Mouse (Mus musculus) forebrain, embryonic 11.5 days (tissue): ENCODE data around the gene Pitpna. TPM values are rescaled to one million over a fixed set of nuclear protein-coding genes. Genes with fewer than 3 reads are reported as not detected.

ENCODE experiments used
- ATAC-seq: fragments of 200-750 bp; cut with Nextera tagmentation; replicated peaks from 2 replicates; pipeline ENCODE4 v1.8.0; 2017; ENCODE audit warnings: moderate TSS enrichment; ENCODE audit not compliant: low FRiP score
- DNase-seq: peaks from one replicate; pipeline ENCODE4 v3.0.0-alpha.2; 2017; ENCODE audit warnings: low spot score
- H3K27ac ChIP-seq: fragments of 300-500 bp; sonication (generic); 2 replicates; pipeline ENCODE4 v1.5.1; 2014; ENCODE audit warnings: low read depth, low read length
- H3K27me3 ChIP-seq: fragments of 300-500 bp; sonication (generic); 2 replicates; pipeline ENCODE4 v1.6.1; 2014; ENCODE audit warnings: mild to moderate bottlenecking, low read length, mixed read lengths; ENCODE audit not compliant: control insufficient read depth, insufficient read depth
- H3K36me3 ChIP-seq: fragments of 300-500 bp; sonication (generic); 2 replicates; pipeline ENCODE4 v1.6.1; 2014; ENCODE audit warnings: mild to moderate bottlenecking, low read length, moderate library complexity, mixed read lengths; ENCODE audit not compliant: control insufficient read depth, insufficient read depth
- H3K4me1 ChIP-seq: fragments of 300-500 bp; sonication (generic); replicated peaks from 2 replicates; pipeline ENCODE4 v1.6.1; 2014; ENCODE audit warnings: low read length, mixed read lengths; ENCODE audit not compliant: control insufficient read depth, insufficient read depth
- H3K4me2 ChIP-seq: fragments of 300-500 bp; sonication (generic); 2 replicates; pipeline ENCODE4 v1.6.1; 2014; ENCODE audit warnings: low read depth, mild to moderate bottlenecking, low read length, moderate library complexity, mixed read lengths; ENCODE audit not compliant: severe bottlenecking
- H3K4me3 ChIP-seq: fragments of 300-500 bp; sonication (generic); 2 replicates; pipeline ENCODE4 v1.5.1; 2014; ENCODE audit warnings: low read depth, low read length
- H3K9ac ChIP-seq: fragments of 300-500 bp; sonication (generic); 2 replicates; pipeline ENCODE4 v1.6.1; 2014; ENCODE audit warnings: low read length
- H3K9me3 ChIP-seq: fragments of 300-500 bp; sonication (generic); 2 replicates; pipeline ENCODE4 v1.6.1; 2016; ENCODE audit warnings: low read length, mixed read lengths; ENCODE audit not compliant: control insufficient read depth
- WGBS: fragments of 180-500 bp; shearing (Covaris S2); extraction: QIAGEN DNeasy Blood & Tissue Kit; methylation state at CpG from one replicate; pipeline ENCODE4 v1.1.7; 2014; 5-methylcytosine and 5-hydroxymethylcytosine counted together
- polyA plus RNA-seq: library from polyadenylated mRNA; unstranded; fragments of >200 nt; fragmentation: Nextera tagmentation; extraction: Ambion mirVana; gene quantifications from 2 replicates; pipeline ENCODE4 v1.2.1, GENCODE M21; 2014

Pitpna gene
- polyA plus RNA-seq, 1 experiment from 2014 or later, result 79.5 TPM

DNA sequence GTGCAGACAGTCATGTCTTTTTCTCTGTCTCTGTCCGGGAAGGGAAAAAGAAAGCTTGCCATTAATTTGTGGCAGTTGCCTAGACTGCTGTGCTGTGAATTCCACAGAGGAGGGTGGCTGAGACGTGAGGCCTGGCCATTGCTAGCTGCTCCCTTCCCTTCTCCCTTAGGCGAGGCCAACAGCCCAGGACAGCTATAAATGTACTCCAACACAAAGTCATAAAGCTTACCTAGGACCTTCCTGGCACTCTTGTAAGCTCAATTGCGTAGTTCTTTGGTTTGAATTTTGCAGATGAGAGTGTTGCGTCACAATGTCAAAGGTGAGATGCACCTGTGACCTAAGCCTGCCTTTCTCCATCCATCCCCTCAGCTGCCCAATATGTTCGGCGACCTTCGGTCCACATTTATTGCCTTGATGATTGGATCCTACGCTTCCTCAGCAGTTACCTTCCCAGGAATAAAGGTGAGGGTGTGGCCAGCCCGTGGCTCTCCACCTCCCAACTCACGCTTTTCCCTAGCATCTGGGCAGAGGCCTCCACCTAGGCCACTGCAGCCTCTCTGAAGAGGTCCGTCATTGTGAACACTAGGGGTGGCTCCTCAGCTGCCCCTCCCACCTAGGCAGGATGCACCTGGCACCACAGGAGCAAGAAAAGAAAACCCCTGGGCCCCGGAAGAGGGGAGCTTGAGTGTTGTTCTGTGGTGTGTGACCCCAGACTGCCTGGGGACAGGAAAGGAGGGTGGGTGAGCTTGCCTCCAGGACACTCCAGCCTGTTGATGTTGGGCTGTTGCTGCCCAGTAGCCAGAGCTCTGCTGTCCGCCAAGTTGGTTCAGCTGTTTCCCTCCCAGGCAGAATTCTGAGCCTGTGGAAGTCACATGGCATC is 27.1 kb upstream of the Pitpna start:
- H3K4me2 ChIP-seq, result no peak overlapping the region
- H3K9ac ChIP-seq, result no peak overlapping the region
- WGBS, result 84% methylated on average over 14 of the region's 14 CpGs
- H3K36me3 ChIP-seq, result no peaks in the 10 kb centered on the region
- H3K27me3 ChIP-seq, result no peaks in the 10 kb centered on the region
- H3K27ac ChIP-seq, result no peak overlapping the region
- no peaks in the 10 kb centered on the region for H3K9me3 ChIP-seq
- DNase-seq (no peak), ATAC-seq (no peak)
- no peaks in the 10 kb centered on the region for H3K4me1 ChIP-seq
- H3K4me3 ChIP-seq, result no peak overlapping the region

DNA sequence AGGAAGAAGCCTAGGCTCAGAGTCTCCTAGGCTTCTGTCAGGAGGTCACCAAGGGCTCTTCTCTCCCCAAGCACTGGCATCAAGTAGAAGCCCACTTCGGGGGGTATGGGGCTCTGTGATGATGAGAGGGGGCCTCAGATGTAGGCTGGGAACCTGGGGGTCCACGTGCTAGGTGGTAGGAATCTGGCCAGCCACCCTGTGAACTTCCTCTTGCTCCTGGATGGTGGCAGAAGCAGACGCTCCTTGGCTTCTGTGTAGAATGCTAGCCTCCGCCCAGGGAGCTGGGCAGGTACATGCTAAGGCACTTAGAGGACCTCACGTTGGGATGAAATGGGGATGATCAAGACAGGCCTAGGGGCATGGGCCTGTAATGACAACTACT is 26.5 kb upstream of the Pitpna start:
- H3K27ac ChIP-seq, result no peak overlapping the region
- ATAC-seq, result no peak
- no peak for DNase-seq
- H3K9ac ChIP-seq, result no peak overlapping the region
- no peak overlapping the region for H3K4me3 ChIP-seq
- no peaks in the 10 kb centered on the region for H3K4me1 ChIP-seq
- H3K27me3 ChIP-seq, result no peaks in the 10 kb centered on the region
- H3K36me3 ChIP-seq, result no peaks in the 10 kb centered on the region
- no peak overlapping the region for H3K4me2 ChIP-seq
- WGBS, result 83% methylated on average over 5 of the region's 5 CpGs
- H3K9me3 ChIP-seq, result no peaks in the 10 kb centered on the region

DNA sequence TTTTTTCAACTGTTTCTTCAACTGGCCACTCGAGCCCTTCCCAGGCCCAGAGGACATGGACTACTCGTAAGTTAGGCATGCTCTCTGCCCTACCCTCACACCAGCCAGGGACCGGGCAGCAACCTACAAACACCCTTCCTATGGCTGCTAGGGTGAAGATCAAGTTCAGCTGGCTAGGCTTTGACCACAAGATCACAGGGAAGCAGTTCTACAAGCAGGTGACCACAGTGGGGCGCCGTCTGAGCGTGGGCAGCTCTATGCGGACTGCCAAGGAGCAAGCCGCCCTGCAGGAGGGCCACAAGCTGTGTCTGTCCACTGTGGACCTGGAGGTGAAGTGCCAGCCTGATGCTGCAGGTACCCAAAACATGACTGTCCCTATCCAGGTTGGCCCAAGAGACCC is 25.1 kb upstream of the Pitpna start:
- Histone ChIP-seq H3K9ac (no peak overlapping the region), H3K27me3 (no peaks in the 10 kb centered on the region), H3K27ac (no peak overlapping the region), H3K4me3 (no peak overlapping the region), H3K9me3 (no peaks in the 10 kb centered on the region), H3K4me1 (no peaks in the 10 kb centered on the region), H3K4me2 (no peak overlapping the region), H3K36me3 (no peaks in the 10 kb centered on the region)
- no peak for ATAC-seq
- DNase-seq, result no peak
- WGBS, result 83% methylated on average over 8 of the region's 8 CpGs

DNA sequence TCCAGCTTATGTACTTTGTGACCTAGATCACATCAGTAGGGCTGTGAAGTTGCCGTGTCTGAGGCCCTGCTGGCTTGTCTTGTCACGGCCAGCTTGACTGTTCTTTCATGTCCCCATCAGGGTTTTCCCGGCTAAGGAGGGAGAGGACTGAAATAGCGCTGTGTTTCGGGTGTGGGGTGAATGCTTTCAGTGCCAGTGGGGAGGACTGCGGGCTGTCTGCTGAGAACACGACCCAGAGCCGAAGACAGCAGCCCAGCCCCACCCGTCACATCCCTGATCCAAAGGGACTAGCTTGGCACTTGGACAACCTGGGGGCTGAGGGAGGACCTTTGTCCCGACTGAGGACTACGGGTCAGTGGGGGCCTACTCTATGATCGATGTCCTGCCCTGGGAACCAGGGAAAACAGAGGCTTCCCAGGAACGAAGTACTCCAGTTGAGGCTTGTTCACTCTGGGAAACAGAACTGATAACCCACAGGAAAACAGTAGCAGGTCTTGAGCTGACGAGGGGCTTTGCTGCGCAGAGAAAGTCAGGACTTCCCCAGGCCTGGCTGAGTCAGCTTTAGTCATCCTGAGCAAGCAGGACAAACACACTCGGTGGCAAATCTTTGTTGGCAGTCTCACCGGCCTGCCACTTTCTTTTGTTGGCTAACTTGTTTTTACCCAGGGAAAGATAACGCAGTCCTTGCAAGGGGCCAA is 23.9 kb upstream of the Pitpna start:
- no peak overlapping the region for H3K9ac ChIP-seq
- no peak for ATAC-seq
- no peak overlapping the region for H3K4me2 ChIP-seq
- H3K4me1 ChIP-seq, result no peaks in the 10 kb centered on the region
- no peak overlapping the region for H3K27ac ChIP-seq
- 81% methylated on average over 18 of the region's 18 CpGs for WGBS
- no peak for DNase-seq
- no peak overlapping the region for H3K4me3 ChIP-seq
- H3K9me3 ChIP-seq, result no peaks in the 10 kb centered on the region
- H3K27me3 ChIP-seq, result no peaks in the 10 kb centered on the region
- H3K36me3 ChIP-seq, result no peaks in the 10 kb centered on the region

DNA sequence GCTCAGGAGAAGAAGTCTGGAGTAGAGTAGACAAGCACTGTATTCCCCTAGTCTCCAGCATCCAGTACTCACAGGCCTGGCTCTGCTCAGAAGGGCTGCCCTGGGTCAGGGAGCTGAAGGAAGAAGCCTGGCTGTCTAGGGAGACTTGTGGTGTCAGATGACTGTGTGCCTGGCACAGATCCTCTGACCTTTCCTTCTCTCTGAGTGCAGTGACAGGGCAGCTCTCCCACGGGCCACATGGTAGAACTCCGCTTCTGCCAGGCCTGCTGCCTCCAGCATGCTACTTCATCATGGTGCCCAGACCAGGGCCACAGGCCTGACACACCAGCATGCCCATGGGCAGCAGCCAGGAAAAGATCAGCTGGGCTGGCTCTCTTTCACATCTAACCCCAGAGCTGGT is 22.0 kb upstream of the Pitpna start:
- whole genome bisulfite sequencing, result 82% methylated on average over 2 of the region's 2 CpGs
- no peaks in the 10 kb centered on the region for H3K36me3 ChIP-seq
- H3K4me3 ChIP-seq, result no peak overlapping the region
- H3K9ac ChIP-seq, result no peak overlapping the region
- no peaks in the 10 kb centered on the region for H3K9me3 ChIP-seq
- H3K27me3 ChIP-seq, result no peaks in the 10 kb centered on the region
- no peak for ATAC-seq
- H3K4me2 ChIP-seq, result no peak overlapping the region
- no peak for DNase-seq
- H3K27ac ChIP-seq, result no peak overlapping the region
- H3K4me1 ChIP-seq, result no peaks in the 10 kb centered on the region

DNA sequence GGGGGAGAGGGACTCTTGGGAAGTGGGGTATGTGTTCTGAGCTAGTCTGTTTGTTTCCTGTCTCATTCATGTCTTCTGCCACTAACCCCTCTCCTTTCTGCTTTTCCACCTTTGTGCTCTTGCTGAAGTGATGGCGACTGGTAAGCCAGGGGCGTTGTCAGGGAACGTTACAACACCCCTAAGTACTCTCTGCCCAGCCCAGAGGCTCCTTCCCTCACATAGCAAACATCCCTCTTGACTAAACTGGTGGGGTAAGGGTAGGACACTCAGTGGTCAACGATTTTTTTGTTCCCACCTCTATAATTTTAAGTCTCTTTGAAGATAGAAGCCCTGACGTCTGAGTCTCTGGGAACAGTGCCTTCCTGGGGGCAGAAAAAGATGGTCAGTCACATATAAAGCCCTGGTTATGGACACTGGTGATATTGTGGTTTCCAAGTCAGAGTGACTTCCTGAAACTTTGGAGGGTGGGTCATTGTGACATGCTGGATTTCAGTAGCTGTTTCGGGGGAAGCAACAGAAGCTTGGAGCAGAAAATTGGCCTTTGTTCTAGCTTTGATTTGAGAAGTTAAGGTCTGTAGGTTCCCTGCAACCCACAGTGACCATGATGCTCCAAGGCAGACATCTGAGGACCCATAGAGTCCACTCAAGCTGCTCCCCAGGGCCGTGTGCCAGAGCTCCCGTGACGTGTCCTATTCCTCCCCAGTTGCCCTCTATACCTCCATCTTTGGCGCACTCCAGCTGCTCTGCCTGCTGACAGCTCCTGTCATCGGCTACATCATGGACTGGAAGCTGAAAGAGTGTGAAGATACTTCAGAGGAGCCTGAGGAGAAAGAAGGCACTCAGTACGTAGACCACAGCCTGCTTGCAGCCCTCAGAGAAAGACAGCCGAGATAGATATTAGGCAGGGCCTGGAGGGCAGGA is 21.4 kb upstream of the Pitpna start:
- no peak for ATAC-seq
- Histone ChIP-seq H3K36me3 (no peaks in the 10 kb centered on the region), H3K9me3 (no peaks in the 10 kb centered on the region), H3K4me1 (no peaks in the 10 kb centered on the region), H3K27ac (no peak overlapping the region), H3K9ac (0 out of 2 replicates have a peak overlapping the region, but pooled peaks have one; percentile 7), H3K4me2 (no peak overlapping the region), H3K27me3 (no peaks in the 10 kb centered on the region), H3K4me3 (no peak overlapping the region)
- no peak for DNase-seq
- 85% methylated on average over 13 of the region's 13 CpGs for WGBS

DNA sequence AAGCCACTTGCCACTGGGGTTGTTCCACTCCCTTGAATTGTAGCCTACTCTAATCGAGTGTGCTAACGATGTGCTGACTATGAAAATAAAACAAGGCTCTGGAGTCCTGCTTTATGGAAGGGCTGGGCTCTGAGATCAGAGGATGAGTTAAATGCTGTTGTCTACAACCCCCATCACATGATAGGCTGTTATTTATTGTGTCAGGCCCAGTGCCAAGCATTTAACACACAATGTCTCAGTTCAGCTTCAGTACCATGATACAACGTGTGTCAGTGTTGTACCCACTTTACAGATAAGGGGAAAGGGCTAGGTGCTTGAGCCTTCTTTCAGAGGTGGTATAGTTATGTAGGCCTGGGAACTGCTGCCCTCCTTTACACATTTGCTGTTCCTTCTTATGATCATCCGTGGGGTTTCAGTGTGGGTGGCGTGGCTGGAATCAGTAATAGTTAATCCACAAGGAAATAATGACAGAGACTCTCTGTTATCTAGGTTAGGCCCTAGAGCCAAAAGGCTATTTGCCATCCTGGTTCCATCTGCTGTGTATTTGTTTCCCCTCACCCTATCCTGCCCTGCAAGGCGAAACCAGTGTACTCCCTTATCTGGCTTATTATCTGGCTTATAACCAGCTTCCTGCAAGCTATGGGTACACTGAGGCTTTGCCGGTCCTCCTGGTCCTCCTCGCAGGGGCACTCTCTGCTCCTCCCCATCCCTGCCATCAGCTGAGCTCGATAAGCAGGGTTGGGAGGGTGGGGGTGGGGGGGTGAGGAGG is 20.4 kb upstream of the Pitpna start:
- H3K9ac ChIP-seq, result no peak overlapping the region
- no peak overlapping the region for H3K4me3 ChIP-seq
- H3K27ac ChIP-seq, result no peak overlapping the region
- peaks cover 2% of the 10 kb centered on the region; the same call in 1 of the 2 replicates for H3K4me1 ChIP-seq
- no peaks in the 10 kb centered on the region for H3K36me3 ChIP-seq
- no peak overlapping the region for H3K4me2 ChIP-seq
- no peak for DNase-seq
- WGBS, result 75% methylated on average over 9 of the region's 9 CpGs
- no peak for ATAC-seq
- H3K9me3 ChIP-seq, result no peaks in the 10 kb centered on the region
- H3K27me3 ChIP-seq, result no peaks in the 10 kb centered on the region

DNA sequence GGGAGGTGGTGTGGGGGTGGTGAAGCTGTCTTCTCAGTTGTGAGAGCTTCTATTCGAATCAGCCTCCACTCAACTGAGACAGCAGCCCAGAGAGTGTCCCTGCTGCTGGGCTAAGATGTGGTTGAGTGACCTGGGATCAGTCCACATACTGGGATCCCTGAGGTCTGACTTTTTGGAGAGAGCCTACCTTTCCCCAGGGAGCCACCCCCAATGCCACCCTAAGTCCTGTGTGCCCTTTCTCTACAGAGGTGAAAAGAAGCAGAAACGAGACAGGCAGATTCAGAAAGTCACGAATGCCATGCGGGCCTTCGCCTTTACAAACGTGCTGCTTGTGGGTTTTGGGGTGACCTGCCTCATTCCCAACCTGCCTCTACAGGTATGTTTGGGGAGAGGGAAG is 19.8 kb upstream of the Pitpna start:
- no peaks in the 10 kb centered on the region for H3K36me3 ChIP-seq
- 86% methylated on average over 6 of the region's 6 CpGs for WGBS
- DNase-seq (no peak), ATAC-seq (no peak)
- peaks cover 8% of the 10 kb centered on the region for H3K4me1 ChIP-seq
- H3K27me3 ChIP-seq, result no peaks in the 10 kb centered on the region
- H3K4me2 ChIP-seq, result no peak overlapping the region
- no peaks in the 10 kb centered on the region for H3K9me3 ChIP-seq
- no peak overlapping the region for H3K4me3 ChIP-seq
- H3K9ac ChIP-seq, result no peak overlapping the region
- H3K27ac ChIP-seq, result no peak overlapping the region
